1 mouse cellular context compared by ENCODE assay signal in the genomic region with DNA sequence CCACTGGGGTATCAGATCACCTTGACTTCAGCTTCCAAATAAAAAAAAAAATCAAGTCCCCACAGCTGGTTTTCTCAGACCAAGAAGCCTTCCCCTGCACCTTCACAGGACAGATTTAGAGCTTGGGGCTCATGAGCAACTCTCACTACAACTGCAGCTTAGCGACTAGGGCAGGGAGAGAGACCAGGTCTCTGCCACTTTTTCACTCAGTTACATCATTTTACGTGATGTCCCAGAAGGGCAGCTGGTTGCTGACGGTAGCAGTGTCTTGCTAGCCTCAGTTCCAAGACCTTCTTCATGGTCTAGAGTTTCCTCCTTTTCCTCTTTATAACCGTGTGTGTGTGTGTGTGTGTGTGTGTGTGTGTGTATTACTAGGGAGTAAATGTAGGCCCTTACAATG.
TF ChIP-seq lines count a peak whose summit lies in the region.

No protein-coding gene starts in this region.

TF ChIP-seq in CH12.LX, 34 proteins besides CTCF, POLR2A, EP300 and RAD21 (continued from another document):
- no peak for TF ChIP-seq ZMIZ1 (IDR thresholded peaks at IDR 0.05; ENCODE audit: low read depth, low read length)
